Mouse (Mus musculus) E14TG2a.4 (cell line): ENCODE data around the gene Cst7.

Experiments used
- CTCF ChIP-seq: conservative IDR thresholded peaks from 2 replicates; pipeline ENCODE4 v1.5.1; 2014; ENCODE audit warnings: low read length
- POU5F1 ChIP-seq: IDR thresholded peaks from 2 replicates; pipeline ENCODE4 v1.6.1; 2014; ENCODE audit warnings: low read length, borderline replicate concordance

GRCm38 (mm10) chr2:150608087-150608799 is 38.0 kb downstream of the Cst7 start, which contains the start of gene Apmap:
- no peak for TF ChIP-seq CTCF
- no peak for TF ChIP-seq POU5F1
